Mouse (Mus musculus) NIH3T3 (cell line): ENCODE data around the gene Itgb1bp1.
A peak's percentile ranks its signal among the peaks of the same experiment; 100 is the strongest.

ENCODE experiments used
- DNase-seq: peaks from one replicate; pipeline ENCODE4 v3.0.0-alpha.2; 2012; ENCODE audit warnings: low read depth

Itgb1bp1 gene

DNA sequence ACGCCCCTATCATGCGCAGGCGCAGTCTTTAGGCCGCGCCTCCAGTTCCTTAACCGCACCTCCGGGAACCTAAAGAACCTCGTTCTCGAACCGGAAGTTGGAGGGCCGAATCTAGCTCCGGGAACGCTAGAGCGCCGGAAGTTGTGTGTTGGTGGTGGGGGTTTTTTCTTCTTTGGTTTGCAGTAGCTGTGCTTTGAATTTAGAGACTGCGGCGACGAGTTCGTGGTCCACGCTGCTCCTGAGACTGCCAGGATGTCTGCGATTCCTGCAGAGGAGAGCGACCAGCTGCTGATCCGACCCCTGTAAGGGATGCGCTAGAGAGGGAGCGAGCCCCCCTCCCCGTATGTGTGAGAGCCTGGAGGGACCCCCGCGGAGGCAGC, at the start of gene Itgb1bp1:
TSS of gene Itgb1bp1 (minus strand) at position 42 of the 380 bp plus-strand sequence.
- DNase-seq: peak; percentile 99

DNA sequence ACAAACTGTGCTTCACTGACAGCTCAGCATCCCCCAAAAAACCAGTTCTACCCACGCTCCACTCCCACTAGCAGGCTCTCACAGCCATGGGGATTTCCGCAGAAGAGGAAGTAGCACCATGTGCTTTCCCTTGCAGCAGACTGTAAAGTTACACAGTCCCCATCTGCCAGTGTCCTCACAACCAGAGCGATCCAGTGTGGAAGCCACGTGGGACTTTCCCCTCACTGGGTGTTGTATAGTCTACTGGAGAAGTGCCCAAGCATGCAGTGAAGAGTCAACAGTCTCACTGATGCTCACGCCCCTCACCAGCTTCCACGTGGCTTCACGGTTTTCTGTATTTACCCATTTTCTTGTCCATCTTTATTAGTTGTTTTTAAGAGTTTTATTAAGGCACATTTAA, 49.8 kb upstream of the Itgb1bp1 start:
- no peak for DNase-seq

DNA sequence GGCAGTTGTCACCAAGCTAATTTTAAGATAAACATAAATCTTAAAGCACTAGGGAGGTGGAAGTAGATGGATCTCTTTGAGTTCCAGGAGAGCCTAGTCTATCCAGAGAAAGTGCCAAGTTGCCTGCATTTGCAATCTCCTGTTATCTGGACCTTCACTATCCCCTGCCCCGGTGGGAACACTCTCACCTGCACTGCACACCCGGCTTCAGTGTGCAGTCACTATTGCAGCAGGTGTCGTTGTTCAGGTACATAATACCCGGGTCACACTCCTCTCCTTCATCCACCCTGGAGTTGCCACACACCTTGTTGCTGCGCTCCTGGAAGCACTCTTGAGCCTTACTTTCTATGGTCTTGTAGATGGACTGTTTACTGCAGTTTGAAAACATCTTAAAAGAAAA, 47.7 kb upstream of the Itgb1bp1 start:
- DNase-seq: no peak

DNA sequence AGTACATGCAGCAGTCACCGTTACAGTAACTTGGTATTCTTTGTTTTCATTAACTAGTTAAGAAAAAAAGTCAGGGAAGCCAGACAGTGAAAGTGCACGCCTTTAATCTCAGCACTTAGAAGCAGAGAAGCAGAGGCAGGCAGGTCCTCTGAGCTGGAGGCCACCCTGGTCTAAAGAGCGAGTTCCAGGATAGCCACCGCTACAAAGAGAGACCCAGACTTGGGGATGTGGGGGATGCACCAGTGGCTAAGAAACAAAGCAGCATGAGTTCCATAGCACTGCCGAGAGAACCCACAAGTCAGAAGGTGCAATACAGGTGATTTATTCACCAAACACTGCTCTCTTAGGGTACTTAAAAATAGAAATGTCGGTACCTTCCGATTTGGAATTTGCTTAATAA, 46.9 kb upstream of the Itgb1bp1 start:
- no peak for DNase-seq

DNA sequence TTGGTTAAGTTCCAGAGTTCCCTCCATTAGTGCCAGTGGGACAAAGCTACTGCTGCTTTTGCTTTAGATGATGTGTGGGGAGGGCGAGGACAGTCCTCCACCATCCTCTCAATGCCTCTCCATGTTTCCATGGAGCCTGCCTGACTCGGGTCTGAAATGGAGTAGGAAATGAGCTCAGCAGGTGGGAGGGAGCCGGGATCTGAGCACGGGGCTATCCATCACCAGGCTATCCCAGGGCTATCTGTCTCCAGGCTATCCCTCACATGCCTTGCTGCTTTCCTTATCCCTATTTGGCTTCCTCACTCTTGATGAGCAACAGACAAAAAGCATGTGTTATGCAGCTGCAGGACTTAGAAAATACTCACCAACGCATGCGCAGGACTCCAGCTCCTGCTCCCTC, 45.6 kb upstream of the Itgb1bp1 start:
- DNase-seq: no peak

DNA sequence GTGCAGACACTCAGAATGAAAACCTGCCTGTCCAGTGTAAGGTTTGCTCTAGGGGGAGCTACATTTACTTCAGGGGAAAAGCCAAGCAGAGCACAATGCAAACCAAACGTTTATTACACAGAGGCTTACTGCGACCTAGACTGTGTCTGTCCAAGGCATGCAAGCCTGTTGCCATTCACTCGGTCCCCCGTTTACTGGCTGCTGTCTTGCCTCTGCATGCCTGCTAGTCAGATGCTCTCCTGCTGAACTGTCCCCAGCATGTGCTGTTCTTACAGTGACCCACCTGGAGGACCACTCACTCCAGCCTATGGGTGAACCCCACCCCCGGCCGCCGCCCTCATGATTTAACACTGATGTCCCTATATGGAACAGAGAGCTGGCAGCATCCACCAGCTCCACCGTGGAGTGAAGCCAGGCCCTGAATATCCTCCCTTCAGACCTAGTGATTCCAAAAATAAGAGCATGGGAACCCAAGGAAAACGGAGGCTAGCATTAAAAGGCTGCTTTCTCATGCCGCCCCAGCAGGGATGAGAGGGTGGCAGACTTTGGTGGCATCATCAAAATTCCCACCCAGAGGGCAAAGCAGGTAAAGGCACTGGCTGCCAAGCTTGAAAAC, 45.0 kb upstream of the Itgb1bp1 start:
- DNase-seq: no peak

DNA sequence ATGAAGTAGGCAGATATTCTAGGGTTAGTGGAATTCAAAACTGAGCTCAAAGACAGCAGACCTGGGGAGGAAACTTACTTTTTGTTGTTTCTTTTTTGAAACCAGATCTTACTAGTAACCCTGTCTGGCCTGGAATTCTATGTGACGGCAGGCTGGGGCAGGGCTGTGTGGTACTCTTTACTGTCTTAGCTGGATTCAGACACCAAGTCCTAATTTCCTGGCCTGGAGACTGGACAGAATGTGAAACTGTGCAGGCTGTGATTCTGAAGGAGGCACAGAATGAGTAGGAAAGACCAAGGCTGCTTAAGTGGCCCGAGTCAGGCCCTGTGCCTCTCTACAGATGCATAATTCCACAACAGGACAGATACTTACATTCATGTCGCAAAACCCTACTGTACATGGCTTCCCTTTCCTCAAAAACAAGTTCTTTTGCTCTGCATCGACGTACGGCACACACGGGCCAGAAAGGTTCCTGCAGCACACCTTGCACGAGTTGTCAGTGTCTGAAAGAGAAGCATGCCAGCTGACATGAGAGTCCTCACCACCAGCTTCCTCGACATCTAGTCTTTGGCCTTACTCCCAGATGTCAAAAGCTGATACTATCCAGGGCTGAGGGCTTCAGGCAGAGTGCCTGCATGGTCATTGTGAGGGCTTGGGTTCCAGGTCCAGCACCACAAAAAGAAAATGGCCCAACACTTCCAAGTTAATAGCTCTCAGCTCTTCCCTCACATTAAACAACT, 43.7 kb upstream of the Itgb1bp1 start:
- no peak for DNase-seq

- no peak for DNase-seq
Measured at GRCm38 (mm10) chr12:21326325-21326724, 40.2 kb upstream of the Itgb1bp1 start.

DNA sequence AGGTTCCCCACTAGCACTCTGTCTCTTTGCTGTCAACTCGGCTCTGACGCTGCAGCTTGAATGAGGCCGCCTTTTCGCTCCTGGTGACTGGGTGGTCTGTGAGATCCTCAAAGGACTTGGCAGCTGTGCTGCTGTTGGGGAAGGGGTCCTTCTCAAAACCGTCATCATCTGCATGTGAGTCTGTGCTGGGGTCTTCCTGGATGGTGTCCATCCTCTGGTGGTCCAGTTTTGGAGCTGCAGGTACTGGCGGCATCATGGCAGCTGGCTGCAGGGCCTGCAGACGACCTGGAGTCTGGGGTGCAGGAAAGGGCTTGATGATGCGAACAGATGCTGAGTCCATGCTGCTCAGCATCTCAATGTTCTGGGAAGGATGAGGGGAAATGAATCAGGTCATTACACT, 39.2 kb upstream of the Itgb1bp1 start:
- DNase-seq: no peak

DNA sequence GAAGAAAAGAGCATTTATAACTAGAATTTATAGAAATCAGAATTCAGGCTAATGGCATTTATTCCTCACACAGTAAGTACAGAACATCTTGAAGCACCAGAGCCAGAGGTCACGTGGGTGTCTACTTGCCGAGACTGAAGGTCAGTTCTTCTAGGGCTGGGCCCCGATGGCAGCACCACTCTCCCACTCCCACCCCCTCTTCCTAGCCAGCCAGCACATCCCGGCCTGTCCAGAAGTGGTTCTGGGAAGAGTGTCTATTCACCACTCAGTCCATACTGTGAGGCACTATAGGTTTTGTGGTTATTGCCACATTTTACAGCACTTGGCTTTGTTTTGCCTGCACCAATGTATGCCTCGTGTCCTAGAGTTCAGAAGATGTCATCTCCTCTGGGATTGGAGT, 38.0 kb upstream of the Itgb1bp1 start:
- no peak for DNase-seq

- no peak for DNase-seq
Measured at GRCm38 (mm10) chr12:21322856-21323255, 36.8 kb upstream of the Itgb1bp1 start.

- no peak for DNase-seq
Measured at GRCm38 (mm10) chr12:21322296-21322695, 36.2 kb upstream of the Itgb1bp1 start.

GRCm38 (mm10) chr12:21321170-21321569, 35.1 kb upstream of the Itgb1bp1 start:
- no peak for DNase-seq

DNA sequence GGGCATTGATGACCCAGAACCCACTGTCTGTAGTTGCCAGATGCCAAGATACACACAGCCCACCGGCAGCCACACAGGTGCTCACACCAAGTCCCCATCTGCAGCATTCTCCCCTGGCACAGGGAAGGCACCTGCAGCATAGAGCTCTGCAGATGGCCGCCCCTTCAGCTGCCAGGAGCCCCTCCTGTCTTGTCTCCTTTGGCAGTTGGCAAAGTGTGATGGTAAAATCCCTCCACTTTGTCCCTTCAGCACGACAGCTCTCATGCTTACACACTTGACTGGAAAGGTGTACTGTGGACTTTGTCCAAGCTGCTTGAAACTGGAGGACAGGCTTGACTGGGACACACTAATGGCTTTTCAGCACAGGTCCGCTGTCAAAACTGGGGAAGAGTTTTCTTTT, 34.2 kb upstream of the Itgb1bp1 start:
- DNase-seq: no peak

DNA sequence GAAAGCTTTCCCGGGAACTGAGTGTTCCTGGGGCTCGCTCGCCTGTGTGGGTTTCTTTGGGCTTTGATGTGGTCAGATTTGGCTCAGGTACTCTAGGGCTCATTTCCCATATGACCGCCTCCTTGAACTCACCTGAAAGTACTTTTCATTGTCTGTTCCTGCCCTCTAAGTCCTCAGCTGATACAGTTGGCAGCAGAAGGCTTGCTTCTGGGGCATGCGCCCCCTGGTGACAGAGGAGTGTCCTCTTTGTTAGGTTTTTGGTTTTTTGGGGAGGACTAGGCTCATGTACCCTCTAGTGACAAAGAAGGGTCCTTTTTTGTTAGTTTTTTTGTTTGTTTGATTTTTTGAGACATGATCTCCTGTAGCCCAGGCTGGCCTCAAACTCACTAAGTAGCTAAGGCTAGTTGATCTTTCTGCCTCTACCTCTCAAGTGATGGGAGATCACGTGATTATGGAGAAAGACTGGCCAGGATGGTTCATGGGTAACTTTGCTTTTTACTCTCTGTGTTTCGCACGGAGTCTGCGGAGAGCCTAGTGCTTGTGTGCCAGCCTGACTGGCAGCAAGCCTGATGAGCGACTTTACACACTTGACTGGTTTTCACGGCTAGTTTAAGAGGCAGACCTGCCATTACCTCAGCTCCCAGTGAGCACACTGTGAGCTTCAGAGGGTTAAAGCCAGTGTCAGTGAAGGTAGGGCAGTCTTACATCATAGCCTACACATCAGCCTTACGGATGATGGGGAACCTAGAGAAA, 32.2 kb upstream of the Itgb1bp1 start:
- DNase-seq: peak; percentile 81

DNA sequence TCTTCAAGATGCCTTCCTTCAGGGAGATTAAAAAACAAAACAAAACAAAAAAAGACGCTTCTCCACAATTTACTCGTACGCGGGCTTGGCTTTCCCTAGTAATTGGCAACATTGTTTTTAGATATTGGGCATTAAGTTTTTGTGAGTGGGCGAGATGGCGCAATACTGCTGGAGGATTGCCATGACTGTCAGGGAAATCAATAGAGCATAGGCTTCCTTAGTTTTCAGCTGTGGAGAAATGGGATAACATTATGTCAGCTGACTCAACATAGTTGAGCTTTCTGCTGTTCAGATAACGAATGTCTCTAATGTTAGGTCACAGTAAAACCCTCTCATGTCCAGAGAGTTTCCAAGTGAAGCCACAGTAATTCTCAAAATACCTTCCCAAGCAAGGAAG, 30.8 kb upstream of the Itgb1bp1 start:
- peak; percentile 81 for DNase-seq

DNA sequence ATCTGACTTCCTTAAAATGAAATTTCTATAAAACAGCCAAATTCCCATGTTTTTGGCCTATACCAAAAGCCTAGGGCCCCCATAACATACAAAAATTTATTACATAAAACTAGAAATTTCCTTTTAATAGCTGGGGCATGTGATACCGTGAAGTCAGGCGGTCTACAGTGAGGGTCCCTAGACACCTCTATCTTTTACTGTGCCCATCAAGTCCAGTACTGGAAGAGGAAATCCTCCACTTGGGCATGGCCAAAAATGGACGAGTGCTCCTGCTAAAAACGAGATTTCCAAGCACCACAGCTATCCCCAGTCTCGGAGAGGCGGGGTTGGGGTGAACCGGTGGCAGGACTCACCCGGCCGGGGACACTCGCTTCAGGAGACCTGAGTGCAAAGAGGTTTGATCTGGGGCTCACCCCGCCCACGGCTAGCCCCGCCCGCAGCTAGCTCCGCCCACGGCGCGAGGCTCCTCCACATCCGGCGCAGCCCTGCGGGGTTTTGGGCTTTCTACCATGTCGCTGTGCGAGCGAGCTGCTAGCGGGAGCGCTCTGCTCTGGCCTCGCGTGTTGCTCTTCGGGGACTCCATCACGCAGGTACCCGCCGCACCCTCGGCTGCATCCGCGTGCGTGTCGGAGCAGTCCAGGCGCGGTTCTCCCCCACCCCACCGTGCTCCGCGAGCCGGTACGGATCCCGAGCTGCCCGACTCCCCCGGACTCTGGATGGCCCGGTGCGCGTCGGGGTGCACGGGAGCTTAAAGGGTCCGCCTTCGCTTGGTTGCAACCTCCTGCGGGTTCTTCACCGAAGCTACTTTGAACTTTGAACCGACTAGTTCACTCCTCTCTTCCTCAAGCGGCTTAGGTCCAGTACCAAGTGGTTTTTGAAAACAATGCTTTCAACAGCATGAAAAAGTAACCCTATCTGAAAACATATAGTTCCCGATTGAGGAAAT, 30.1 kb upstream of the Itgb1bp1 start, which contains the start of gene Iah1:
TSS of gene Iah1 (plus strand) at position 467 of the 946 bp plus-strand sequence.
- DNase-seq: peak; percentile 87

DNA sequence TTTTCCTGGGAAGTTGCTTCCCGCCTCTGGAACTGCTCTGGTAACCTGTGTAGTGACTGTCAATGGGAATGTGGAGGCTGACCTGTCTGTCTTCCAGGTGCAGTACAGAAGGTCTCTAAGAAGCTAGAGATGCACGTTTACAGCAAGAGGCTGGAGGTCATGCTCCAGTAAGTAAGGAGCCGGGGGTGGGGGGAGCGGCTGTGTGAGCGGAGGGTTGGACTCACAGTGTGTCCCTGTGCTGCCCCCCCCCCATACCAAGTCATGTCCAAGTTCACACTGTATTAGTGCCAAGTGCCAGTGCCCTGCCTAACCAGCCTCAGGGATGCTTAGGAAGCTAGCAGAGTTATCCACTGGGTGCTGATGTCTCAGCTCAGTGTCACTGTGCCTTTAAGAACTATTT, 26.1 kb upstream of the Itgb1bp1 start:
- DNase-seq: no peak

DNA sequence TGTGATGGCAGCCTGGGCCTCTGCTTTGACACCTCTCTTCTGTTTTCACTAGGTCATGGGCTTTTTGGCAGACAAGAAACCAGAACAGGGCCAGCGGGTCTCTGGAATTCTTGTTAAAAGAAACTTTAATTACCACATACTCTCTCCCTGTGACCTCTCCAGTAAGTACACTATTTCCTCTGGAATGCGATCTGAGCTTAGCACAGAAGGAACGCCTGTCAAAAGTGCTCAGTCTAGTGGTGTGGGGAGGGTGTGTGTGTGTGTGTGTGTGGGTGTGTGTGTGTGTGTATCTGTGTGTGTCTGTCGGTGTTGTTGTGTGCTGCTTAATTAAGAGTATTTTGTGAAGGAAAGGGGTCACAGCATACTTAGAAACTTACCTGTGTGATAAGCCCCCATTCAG, 20.6 kb upstream of the Itgb1bp1 start:
- no peak for DNase-seq

- no peak for DNase-seq
Measured at GRCm38 (mm10) chr12:21305741-21306140, 19.7 kb upstream of the Itgb1bp1 start.

GRCm38 (mm10) chr12:21302361-21302783, 16.3 kb upstream of the Itgb1bp1 start:
- DNase-seq: no peak

- DNase-seq: no peak
Measured at GRCm38 (mm10) chr12:21301932-21302331, 15.8 kb upstream of the Itgb1bp1 start.
